Mouse (Mus musculus) forebrain, embryonic 13.5 days (tissue): ENCODE data around the gene Olfr1249. TPM values are rescaled to one million over a fixed set of nuclear protein-coding genes. Genes with fewer than 3 reads are reported as not detected.
"Not testable (repeated sequence)": the region's sequence is repeated elsewhere in the genome, so short reads cannot be mapped to it uniquely, and the experiment has no call there.

Source experiments
- ATAC-seq: fragments of 200-750 bp; cut with Nextera tagmentation; 2 replicates; pipeline ENCODE4 v1.8.0; 2017
- H3K27ac ChIP-seq: fragments of 300-500 bp; sonication (generic); 2 replicates; pipeline ENCODE4 v1.5.1; 2015; ENCODE audit warnings: inconsistent platforms, mild to moderate bottlenecking, moderate library complexity
- H3K27me3 ChIP-seq: fragments of 300-500 bp; sonication (generic); 2 replicates; pipeline ENCODE4 v1.6.1; 2015; ENCODE audit warnings: mild to moderate bottlenecking, inconsistent platforms
- H3K36me3 ChIP-seq: fragments of 300-500 bp; sonication (generic); 2 replicates; pipeline ENCODE4 v1.6.1; 2015; ENCODE audit warnings: mild to moderate bottlenecking, inconsistent platforms; ENCODE audit not compliant: poor library complexity, severe bottlenecking
- H3K4me1 ChIP-seq: fragments of 300-500 bp; sonication (generic); 2 replicates; pipeline ENCODE4 v1.6.1; 2015; ENCODE audit warnings: inconsistent platforms
- H3K4me2 ChIP-seq: fragments of 300-500 bp; sonication (generic); 2 replicates; pipeline ENCODE4 v1.6.1; 2015; ENCODE audit warnings: inconsistent platforms, mild to moderate bottlenecking, moderate library complexity
- H3K4me3 ChIP-seq: fragments of 300-500 bp; sonication (generic); 2 replicates; pipeline ENCODE4 v1.5.1; 2015; ENCODE audit warnings: mild to moderate bottlenecking, inconsistent platforms
- H3K9ac ChIP-seq: fragments of 300-500 bp; sonication (generic); 2 replicates; pipeline ENCODE4 v1.6.1; 2015; ENCODE audit warnings: mild to moderate bottlenecking, inconsistent platforms
- H3K9me3 ChIP-seq: fragments of 300-500 bp; sonication (generic); replicated peaks from 2 replicates; pipeline ENCODE4 v1.6.1; 2016; ENCODE audit warnings: inconsistent platforms
- WGBS: fragments of 180-500 bp; shearing (Covaris S2); methylation state at CpG from one replicate; pipeline ENCODE4 v1.1.7; 2015; 5-methylcytosine and 5-hydroxymethylcytosine counted together
- polyA plus RNA-seq: library from polyadenylated mRNA; unstranded; fragments of >200 nt; fragmentation: Nextera tagmentation; extraction: Ambion mirVana; gene quantifications from 2 replicates; pipeline ENCODE4 v1.2.1, GENCODE M21; 2015

Olfr1249 gene
- not detected in 2 replicates for polyA plus RNA-seq

GRCm38 (mm10) chr2:89634883-89635282, at the start of gene Olfr1249:
TSS of gene Olfr1249 (minus strand) at chr2:89634983.
- no peak within 1 kb of the TSS for H3K27ac ChIP-seq
- H3K9me3 ChIP-seq: no peaks in the 10 kb centered on the region
- H3K36me3 ChIP-seq: no peaks in the 10 kb centered on the region
- ATAC-seq: no peak
- H3K27me3 ChIP-seq: no peaks in the 10 kb centered on the region
- no peak within 1 kb of the TSS for H3K4me2 ChIP-seq
- H3K9ac ChIP-seq: no peak within 1 kb of the TSS
- H3K4me1 ChIP-seq: no peaks in the 10 kb centered on the region
- no peak within 1 kb of the TSS for H3K4me3 ChIP-seq
- 96% methylated on average over 2 of the region's 2 CpGs for WGBS

DNA sequence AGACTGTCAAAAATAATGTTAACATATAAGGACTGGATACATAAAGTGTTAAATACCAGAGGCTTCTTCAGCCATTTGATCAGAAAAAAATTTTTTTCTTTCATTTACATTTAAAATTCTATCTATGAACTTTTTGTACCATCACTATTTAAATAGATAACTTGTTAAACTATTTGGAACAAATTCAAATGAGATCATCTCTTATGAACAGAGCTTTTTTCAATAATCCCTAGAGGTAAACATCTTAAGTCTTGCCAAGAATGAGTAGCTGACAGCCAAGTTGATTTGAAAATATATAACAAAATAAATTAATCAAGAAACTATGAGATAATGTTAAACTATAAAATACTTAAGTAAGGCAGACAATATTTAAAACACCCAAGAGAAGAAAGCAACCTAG, 37.1 kb upstream of the Olfr1249 start, which contains the start of gene Olfr1251:
TSS of gene Olfr1251 (minus strand) at position 101 of the 400 bp plus-strand sequence.
- Histone ChIP-seq H3K4me2 (no peak within 1 kb of the TSS), H3K27me3 (no peaks in the 10 kb centered on the region), H3K27ac (no peak within 1 kb of the TSS), H3K9me3 (no peaks in the 10 kb centered on the region), H3K36me3 (no peaks in the 10 kb centered on the region), H3K4me3 (no peak within 1 kb of the TSS), H3K4me1 (no peaks in the 10 kb centered on the region), H3K9ac (no peak within 1 kb of the TSS)
- ATAC-seq: no peak

GRCm38 (mm10) chr2:89661367-89661766, 26.6 kb upstream of the Olfr1249 start, which contains the start of gene Olfr1250:
TSS of gene Olfr1250 (minus strand) at chr2:89661467.
- Histone ChIP-seq H3K27me3 (no peaks in the 10 kb centered on the region), H3K27ac (no peak within 1 kb of the TSS), H3K9ac (no peak within 1 kb of the TSS), H3K4me1 (no peaks in the 10 kb centered on the region), H3K4me3 (no peak within 1 kb of the TSS), H3K9me3 (no peaks in the 10 kb centered on the region), H3K36me3 (no peaks in the 10 kb centered on the region), H3K4me2 (no peak within 1 kb of the TSS)
- ATAC-seq: no peak

DNA sequence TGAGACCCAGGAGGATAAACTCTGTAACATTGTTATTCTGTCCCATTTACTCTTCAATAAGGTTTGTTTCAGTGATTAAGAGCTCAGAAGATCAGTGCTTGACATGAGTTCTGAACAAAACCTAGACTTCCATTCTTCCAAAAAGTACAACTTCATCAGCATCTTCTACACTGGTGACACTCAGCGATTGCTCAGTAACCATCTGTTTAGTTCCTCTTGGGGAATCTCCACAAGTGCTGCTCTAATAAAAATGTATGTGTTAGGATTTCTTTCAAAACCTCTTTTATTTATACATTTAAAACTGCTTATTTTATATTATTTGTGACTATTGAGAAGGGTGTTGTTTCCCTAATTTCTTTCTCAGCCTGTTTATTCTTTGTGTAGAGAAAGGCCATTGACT, 16.6 kb downstream of the Olfr1249 start, which contains the start of gene Olfr1248:
TSS of gene Olfr1248 (minus strand) at position 101 of the 400 bp plus-strand sequence.
- ATAC-seq: not testable (repeated sequence)

DNA sequence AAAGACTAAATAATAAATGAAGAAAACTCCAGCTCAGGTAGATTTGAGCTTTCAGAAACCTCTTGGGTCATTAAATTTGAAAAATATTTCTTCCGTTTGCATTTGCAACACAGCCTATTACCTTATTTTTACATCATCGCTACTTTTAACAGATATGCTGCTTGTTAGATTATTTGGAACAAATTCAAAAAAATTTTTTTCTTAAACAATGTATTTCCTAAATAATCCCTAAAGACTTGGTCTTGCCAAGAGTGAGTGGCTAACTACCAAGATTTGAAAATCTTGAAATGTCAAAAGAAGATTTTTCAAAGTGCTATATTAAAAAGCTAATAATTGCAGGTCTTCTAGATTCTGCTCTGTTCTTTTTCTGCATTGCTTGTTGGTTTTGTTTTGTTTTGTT, 20.8 kb downstream of the Olfr1249 start, which contains the start of gene Olfr1247:
TSS of gene Olfr1247 (minus strand) at position 101 of the 400 bp plus-strand sequence.
- WGBS: 94% methylated on average over 2 of the region's 2 CpGs
- H3K4me3 ChIP-seq: no peak within 1 kb of the TSS
- H3K27ac ChIP-seq: no peak within 1 kb of the TSS
- H3K9ac ChIP-seq: no peak within 1 kb of the TSS
- no peak for ATAC-seq
- no peak within 1 kb of the TSS for H3K4me2 ChIP-seq
- H3K4me1 ChIP-seq: no peaks in the 10 kb centered on the region
- H3K9me3 ChIP-seq: no peaks in the 10 kb centered on the region
- no peaks in the 10 kb centered on the region for H3K36me3 ChIP-seq
- H3K27me3 ChIP-seq: no peaks in the 10 kb centered on the region

More for the DNA sequence above, 16.6 kb downstream of the Olfr1249 start, which contains the start of gene Olfr1248:
- not testable (repeated sequence) for H3K4me2 ChIP-seq, H3K27ac ChIP-seq, H3K4me1 ChIP-seq, H3K9ac ChIP-seq, H3K27me3 ChIP-seq, H3K36me3 ChIP-seq, H3K4me3 ChIP-seq, H3K9me3 ChIP-seq
- 95% methylated on average over 1 of the region's 1 CpGs for WGBS

DNA sequence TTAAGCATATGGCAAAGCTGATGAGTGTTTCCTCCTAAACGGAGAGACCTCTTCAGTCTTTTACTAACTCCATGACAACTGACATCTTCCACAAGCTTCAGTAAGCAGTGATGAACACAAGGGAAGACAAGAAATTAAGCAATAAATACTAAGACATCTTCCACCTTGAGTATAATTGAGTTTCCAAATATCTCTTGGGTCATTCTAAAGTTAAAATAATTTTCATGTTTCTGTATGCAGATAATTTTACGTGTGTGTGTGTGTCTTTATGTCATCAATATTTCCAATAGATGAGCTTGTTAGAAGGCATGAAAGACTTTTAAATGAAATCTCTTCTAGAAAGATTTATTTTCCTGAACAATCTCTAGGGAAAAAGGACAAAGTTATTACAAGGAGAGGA, 41.7 kb downstream of the Olfr1249 start, which contains the start of gene Olfr1246:
TSS of gene Olfr1246 (minus strand) at position 101 of the 400 bp plus-strand sequence.
- no peaks in the 10 kb centered on the region for H3K36me3 ChIP-seq
- no peak within 1 kb of the TSS for H3K27ac ChIP-seq
- no peak within 1 kb of the TSS for H3K4me2 ChIP-seq
- 87% methylated on average over 2 of the region's 2 CpGs for WGBS
- no peak within 1 kb of the TSS for H3K4me3 ChIP-seq
- H3K9ac ChIP-seq: no peak within 1 kb of the TSS
- H3K9me3 ChIP-seq: no peaks in the 10 kb centered on the region
- H3K4me1 ChIP-seq: no peaks in the 10 kb centered on the region
- no peak for ATAC-seq
- no peaks in the 10 kb centered on the region for H3K27me3 ChIP-seq

Other genes starting within 250 kb of the Olfr1249 start
- not detected in 2 replicates for gene Olfr1238, start 225.3 kb downstream of the Olfr1249 start, polyA plus RNA-seq
- gene Olfr1239, start 214.6 kb downstream of the Olfr1249 start, polyA plus RNA-seq: not detected in 2 replicates
- gene Olfr1240, start 192.0 kb downstream of the Olfr1249 start, polyA plus RNA-seq: not detected in 2 replicates
- gene Olfr1241, start 147.9 kb downstream of the Olfr1249 start, polyA plus RNA-seq: not detected in 2 replicates
- gene Olfr1242, start 136.6 kb downstream of the Olfr1249 start, polyA plus RNA-seq: not detected in 2 replicates
- gene Olfr1243, start 103.5 kb downstream of the Olfr1249 start, polyA plus RNA-seq: not detected in 2 replicates
- gene Olfr1245, start 56.5 kb downstream of the Olfr1249 start, polyA plus RNA-seq: not detected in 2 replicates
- gene Olfr1246, start 41.8 kb downstream of the Olfr1249 start, polyA plus RNA-seq: not detected in 2 replicates
- not detected in 2 replicates for gene Olfr1247, start 20.9 kb downstream of the Olfr1249 start, polyA plus RNA-seq
- gene Olfr1248, start 16.7 kb downstream of the Olfr1249 start, polyA plus RNA-seq: not detected in 2 replicates
- gene Olfr1250, start 26.5 kb upstream of the Olfr1249 start, polyA plus RNA-seq: not detected in 2 replicates
- not detected in 2 replicates for gene Olfr1251, start 37.0 kb upstream of the Olfr1249 start, polyA plus RNA-seq
- gene Olfr1252, start 90.0 kb upstream of the Olfr1249 start, polyA plus RNA-seq: not detected in 2 replicates
- gene Olfr1253, start 122.1 kb upstream of the Olfr1249 start, polyA plus RNA-seq: not detected in 2 replicates
- not detected in 2 replicates for gene Olfr1254, start 158.6 kb upstream of the Olfr1249 start, polyA plus RNA-seq
- not detected in 2 replicates for gene Olfr1255, start 177.1 kb upstream of the Olfr1249 start, polyA plus RNA-seq
- not detected in 2 replicates for gene Olfr1256, start 206.6 kb upstream of the Olfr1249 start, polyA plus RNA-seq
- not detected in 2 replicates for gene Olfr48, start 213.2 kb upstream of the Olfr1249 start, polyA plus RNA-seq
- not detected in 2 replicates for gene Olfr1257, start 243.5 kb upstream of the Olfr1249 start, polyA plus RNA-seq